Comparison of ENCODE assay signal across 8 mouse cellular contexts in the genomic region with DNA sequence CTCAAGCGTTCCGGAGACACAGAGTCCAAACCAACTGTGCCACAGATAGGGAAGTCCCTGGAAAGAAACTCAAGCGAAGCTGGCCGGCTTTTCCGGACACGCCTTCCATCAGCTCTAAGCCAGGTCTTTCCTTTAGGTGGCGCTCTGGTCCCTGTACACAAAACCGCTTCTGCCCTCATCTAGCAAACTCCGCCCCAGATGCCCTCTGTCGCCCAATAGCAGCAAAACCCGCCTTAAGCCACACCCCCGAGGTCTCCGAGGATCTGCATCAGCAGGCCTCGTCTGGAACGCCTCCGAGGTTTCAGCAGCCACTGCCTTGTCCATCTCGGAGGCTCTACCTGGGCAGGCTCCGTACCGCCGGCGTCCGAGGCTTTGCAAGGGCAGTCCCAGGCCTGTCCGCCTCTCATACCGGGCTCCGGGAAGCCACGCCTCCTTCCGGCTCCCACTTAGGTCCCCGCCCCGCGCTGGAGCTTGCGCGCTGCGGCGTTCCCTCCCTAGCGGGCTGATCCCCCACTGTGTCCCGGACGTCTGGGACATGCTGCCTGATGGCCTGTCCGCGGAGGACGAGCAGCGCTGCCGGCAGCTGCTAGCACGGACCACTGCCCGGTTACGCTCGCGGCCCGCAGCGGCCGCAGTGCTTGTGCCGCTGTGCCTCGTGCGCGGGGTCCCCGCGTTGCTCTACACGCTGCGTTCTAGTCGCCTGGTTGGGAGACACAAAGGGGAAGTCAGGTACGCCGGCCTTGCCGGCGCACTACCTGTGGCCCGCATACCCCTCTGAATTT. TPM values are rescaled to one million over a fixed set of nuclear protein-coding genes. Genes with fewer than 3 reads are reported as not detected.
DNase-seq lines count a peak whose midpoint lies in the region; ATAC-seq and TF ChIP-seq lines count a peak whose summit lies in the region.

A gene (plus strand): TSS at position 462 of the 782 bp plus-strand sequence.
A gene (plus strand): TSS at position 508 of the 782 bp plus-strand sequence.

- peak; percentile 44 to 83; a peak in 3 of 4 replicates for TF ChIP-seq CTCF in CH12.LX (conservative IDR thresholded peaks at IDR 0.05 in 1 of 2, IDR thresholded peaks at IDR 0.05 in 1 of 2; ENCODE audit: low read depth in 2 of 2, low read length in 2 of 2)

- ATAC-seq in forebrain, embryonic 11.5 days (replicated peaks; ENCODE audit: low FRiP score) = peak; percentile 91
- ATAC-seq in heart, embryonic 16.5 days (replicated peaks; ENCODE audit: extremely low read depth, insufficient read depth, low FRiP score) = peak; percentile 87
- ATAC-seq in liver, embryonic 15.5 days (ENCODE audit: insufficient read depth) = peak; percentile 87
- ATAC-seq in neural tube, embryonic 12.5 days (ENCODE audit: low FRiP score, low read depth) = peak; percentile 89

- no peak for TF ChIP-seq EP300 in CH12.LX (IDR thresholded peaks at IDR 0.05; ENCODE audit: low read length)

- peak within 1 kb of the TSS; percentile 89 for H3K27ac ChIP-seq in CH12.LX (ENCODE audit: insufficient read depth, low read depth)
- peak within 1 kb of the TSS; percentile 96 for H3K27ac ChIP-seq in forebrain, embryonic 11.5 days (ENCODE audit: low read depth, low read length)
- H3K27ac ChIP-seq in heart, embryonic 16.5 days (ENCODE audit: low read length) = peak within 1 kb of the TSS; percentile 99
- peak within 1 kb of the TSS; percentile 99 for H3K27ac ChIP-seq in liver, embryonic 15.5 days (replicated peaks)
- H3K27ac ChIP-seq in neural tube, embryonic 12.5 days = peak within 1 kb of the TSS; percentile 94

- no peaks in the 10 kb centered on the region for H3K79me2 ChIP-seq in CH12.LX (replicated peaks; ENCODE audit: control insufficient read depth, extremely low read depth, insufficient read depth, poor library complexity, severe bottlenecking)

- in situ Hi-C loops in CH12.LX (cut with MboI; ENCODE audit: low pct_ligation_motif_present, low pct_unique_long_range_greater_than_20kb, low sequenced_read_pairs) = no loop called here

- H3K27me3 ChIP-seq in CH12.LX (replicated peaks) = peaks cover 16% of the 10 kb centered on the region
- H3K27me3 ChIP-seq in forebrain, embryonic 11.5 days (ENCODE audit: control insufficient read depth, insufficient read depth, low read length) = no peaks in the 10 kb centered on the region
- no peaks in the 10 kb centered on the region for H3K27me3 ChIP-seq in heart, embryonic 16.5 days (ENCODE audit: control insufficient read depth, insufficient read depth, low read length)
- H3K27me3 ChIP-seq in liver, embryonic 15.5 days = no peaks in the 10 kb centered on the region
- H3K27me3 ChIP-seq in neural tube, embryonic 12.5 days (replicated peaks) = no peaks in the 10 kb centered on the region

- peaks cover 11 to 23% of the 10 kb centered on the region in 2 experiments for H3K4me1 ChIP-seq in CH12.LX (ENCODE audit: control insufficient read depth in 1 of 2, insufficient read depth in 2 of 2)
- H3K4me1 ChIP-seq in forebrain, embryonic 11.5 days (replicated peaks; ENCODE audit: control insufficient read depth, insufficient read depth, low read length) = peaks cover 2% of the 10 kb centered on the region; the same call in 1 of the 2 replicates
- H3K4me1 ChIP-seq in heart, embryonic 16.5 days (ENCODE audit: control insufficient read depth, insufficient read depth, low read length) = peaks cover 48% of the 10 kb centered on the region
- H3K4me1 ChIP-seq in liver, embryonic 15.5 days (replicated peaks) = peaks cover 30% of the 10 kb centered on the region
- H3K4me1 ChIP-seq in neural tube, embryonic 12.5 days = peaks cover 17% of the 10 kb centered on the region

- DNase-seq in CH12.LX (ENCODE audit: extremely low read depth) = peak; percentile 99
- DNase-seq in c-Kit-positive CD71-positive TER-119-negative erythroid progenitor cells, embryonic 14.5 days (ENCODE audit: low read depth) = peak; percentile 98
- peak; percentile 97 for DNase-seq in forebrain, embryonic 11.5 days (ENCODE audit: low spot score)
- peak; percentile 97 to 99 for DNase-seq in kidney, postnatal 36 days
- DNase-seq in telencephalon, adult 2 months (ENCODE audit: low read depth, low spot score) = peak; percentile 97

- dilution Hi-C loops in CH12.LX (cut with MboI; ENCODE audit: extremely low pct_ligation_motif_present, extremely low pct_unique_long_range_greater_than_20kb, low sequenced_read_pairs) = no loop called here

- H3K9me3 ChIP-seq in CH12.LX (replicated peaks; ENCODE audit: low read length) = no peaks in the 10 kb centered on the region
- H3K9me3 ChIP-seq in forebrain, embryonic 11.5 days (ENCODE audit: control insufficient read depth, low read length) = no peaks in the 10 kb centered on the region
- H3K9me3 ChIP-seq in heart, embryonic 16.5 days (replicated peaks; ENCODE audit: control insufficient read depth, low read length) = no peaks in the 10 kb centered on the region
- no peaks in the 10 kb centered on the region for H3K9me3 ChIP-seq in liver, embryonic 15.5 days (replicated peaks)
- H3K9me3 ChIP-seq in neural tube, embryonic 12.5 days = no peaks in the 10 kb centered on the region

- H3K9ac ChIP-seq in CH12.LX (ENCODE audit: insufficient read depth, low read depth) = peak within 1 kb of the TSS; percentile 70
- H3K9ac ChIP-seq in forebrain, embryonic 11.5 days (ENCODE audit: low read length) = peak within 1 kb of the TSS; percentile 89
- H3K9ac ChIP-seq in heart, embryonic 16.5 days (ENCODE audit: low read length) = peak within 1 kb of the TSS; percentile 96
- peak within 1 kb of the TSS; percentile 89 for H3K9ac ChIP-seq in liver, embryonic 15.5 days
- H3K9ac ChIP-seq in neural tube, embryonic 12.5 days = peak within 1 kb of the TSS; percentile 89

- peak within 1 kb of the TSS; percentile 85 for H3K4me2 ChIP-seq in CH12.LX (ENCODE audit: insufficient read depth, low read depth, poor library complexity, severe bottlenecking)
- H3K4me2 ChIP-seq in forebrain, embryonic 11.5 days (ENCODE audit: low read depth, low read length, severe bottlenecking) = peak within 1 kb of the TSS; percentile 90
- H3K4me2 ChIP-seq in heart, embryonic 16.5 days (ENCODE audit: low read depth, low read length) = peak within 1 kb of the TSS; percentile 96
- H3K4me2 ChIP-seq in liver, embryonic 15.5 days = peak within 1 kb of the TSS; percentile 99
- peak within 1 kb of the TSS; percentile 86 for H3K4me2 ChIP-seq in neural tube, embryonic 12.5 days (replicated peaks)

- peaks cover 9 to 34% of the 10 kb centered on the region in 2 experiments for H3K36me3 ChIP-seq in CH12.LX (replicated peaks in 1 of 2; ENCODE audit: control insufficient read depth in 1 of 2, insufficient read depth in 1 of 2, low read length in 1 of 2)
- H3K36me3 ChIP-seq in forebrain, embryonic 11.5 days (ENCODE audit: control insufficient read depth, insufficient read depth, low read length) = no peaks in the 10 kb centered on the region
- no peaks in the 10 kb centered on the region for H3K36me3 ChIP-seq in heart, embryonic 16.5 days (ENCODE audit: control insufficient read depth, insufficient read depth)
- H3K36me3 ChIP-seq in liver, embryonic 15.5 days (replicated peaks) = no peaks in the 10 kb centered on the region
- H3K36me3 ChIP-seq in neural tube, embryonic 12.5 days = peaks cover 8% of the 10 kb centered on the region

- H3K4me3 ChIP-seq in CH12.LX (replicated peaks in 1 of 3; ENCODE audit: low read depth in 2 of 3, low read length in 2 of 3, poor library complexity in 1 of 3) = peak within 1 kb of the TSS; percentile 75 to 84 (median 83)
- peak within 1 kb of the TSS; percentile 73 for H3K4me3 ChIP-seq in forebrain, embryonic 11.5 days (ENCODE audit: low read depth, low read length)
- peak within 1 kb of the TSS; percentile 88 for H3K4me3 ChIP-seq in heart, embryonic 16.5 days (ENCODE audit: low read length)
- peak within 1 kb of the TSS; percentile 92 for H3K4me3 ChIP-seq in liver, embryonic 15.5 days (replicated peaks)
- peak within 1 kb of the TSS; percentile 65 for H3K4me3 ChIP-seq in neural tube, embryonic 12.5 days

- TF ChIP-seq POLR2A in CH12.LX (IDR thresholded peaks at IDR 0.05; ENCODE audit: low read depth, low read length) = peak; percentile 89

- TF ChIP-seq RAD21 in CH12.LX (IDR thresholded peaks at IDR 0.05; ENCODE audit: low read depth, low read length) = peak; percentile 56

- under 1% methylated on average over 64 of the region's 64 CpGs for WGBS in forebrain, embryonic 11.5 days
- WGBS in heart, embryonic 16.5 days = under 1% methylated on average over 64 of the region's 64 CpGs
- under 1% methylated on average over 64 of the region's 64 CpGs for WGBS in liver, embryonic 15.5 days (ENCODE audit: insufficient replicate concordance)
- WGBS in neural tube, embryonic 12.5 days = under 1% methylated on average over 64 of the region's 64 CpGs

TF ChIP-seq in CH12.LX, 34 proteins besides CTCF, POLR2A, EP300 and RAD21 (continues in another document):
- TF ChIP-seq MAZ (IDR thresholded peaks at IDR 0.05; ENCODE audit: low read depth, low read length) = peak; percentile 39; the same call in 1 of the 2 replicates
- peak; percentile 66 for TF ChIP-seq ELF1 (IDR thresholded peaks at IDR 0.05; ENCODE audit: low read depth, low read length)
- peak; percentile 79 for TF ChIP-seq MYC (IDR thresholded peaks at IDR 0.05; ENCODE audit: low read depth, low read length)
- no peak for TF ChIP-seq GABPA (IDR thresholded peaks at IDR 0.05; ENCODE audit: insufficient replicate concordance, low read depth, low read length)
- peak; percentile 43 for TF ChIP-seq SMC3 (IDR thresholded peaks at IDR 0.05; ENCODE audit: low read depth, low read length)
- TF ChIP-seq NRF1 (IDR thresholded peaks at IDR 0.05; ENCODE audit: low read depth, low read length) = peak; percentile 88
- peak; percentile 93 for TF ChIP-seq NELFE (IDR thresholded peaks at IDR 0.05; ENCODE audit: low read depth, low read length)

RNA-seq across cellular contexts. Expression of the first gene that starts in this region (rescaled TPM):
- total RNA-seq in CH12.LX (2012; rRNA removed) (31.4 and 36.3 TPM in 2 replicates), CH12.LX (2014; rRNA removed) (31.7 and 40.2 TPM in 2 replicates)
- polyA plus RNA-seq in CH12.LX (2012; ENCODE audit: insufficient read length, low read depth) = 24.7 and 28.2 TPM in 2 replicates
- polyA plus RNA-seq in forebrain, embryonic 11.5 days (2014; fragmentation: Nextera tagmentation; extraction: Ambion mirVana) = 21.2 and 21.9 TPM in 2 replicates
- polyA plus RNA-seq in heart, embryonic 16.5 days (2015; fragmentation: Nextera tagmentation; extraction: Ambion mirVana) = 67.8 and 75.1 TPM in 2 replicates
- polyA plus RNA-seq in liver, embryonic 15.5 days (2015; fragmentation: Nextera tagmentation; extraction: Ambion mirVana) = 13.3 and 13.8 TPM in 2 replicates
- polyA plus RNA-seq in neural tube, embryonic 12.5 days (2016; fragmentation: Nextera tagmentation; extraction: Ambion mirVana) = 20.6 and 22.8 TPM in 2 replicates

RNA-seq across cellular contexts. Expression of the second gene that starts in this region (rescaled TPM):
- total RNA-seq in CH12.LX (2012; rRNA removed) (2.0 and 2.1 TPM in 2 replicates), CH12.LX (2014; rRNA removed) (0.99 and 1.1 TPM in 2 replicates)
- polyA plus RNA-seq in CH12.LX (2012; ENCODE audit: insufficient read length, low read depth) = 2.7 and 3.3 TPM in 2 replicates
- 3.0 TPM in 2 replicates for polyA plus RNA-seq in forebrain, embryonic 11.5 days (2014; fragmentation: Nextera tagmentation; extraction: Ambion mirVana)
- polyA plus RNA-seq in heart, embryonic 16.5 days (2015; fragmentation: Nextera tagmentation; extraction: Ambion mirVana) = 6.2 TPM in 2 replicates
- 0.45 and 0.48 TPM in 2 replicates for polyA plus RNA-seq in liver, embryonic 15.5 days (2015; fragmentation: Nextera tagmentation; extraction: Ambion mirVana)
- 4.3 TPM in 2 replicates for polyA plus RNA-seq in neural tube, embryonic 12.5 days (2016; fragmentation: Nextera tagmentation; extraction: Ambion mirVana)

Comparison
In these comparisons a context has a peak if more than half of its experiments do, and no peak if none do; other contexts are left out.
1. Peak in every context shown above with its lines: DNase-seq, ATAC-seq, H3K4me3 ChIP-seq and H3K27ac ChIP-seq.